Mouse (Mus musculus): ENCODE results near the gene Ndufa3. TPM values are rescaled to one million over a fixed set of nuclear protein-coding genes. Genes with fewer than 3 reads are reported as not detected.

The Ndufa3 gene
- polyA plus RNA-seq, 1 experiment from 2014 or later, result 344 TPM

GRCm38 (mm10) chr7:3666921-3667391 is 49.8 kb downstream of the Ndufa3 start:
- H3K9me3 ChIP-seq (ENCODE audit: control insufficient read depth, low read length), result no peaks in the 10 kb centered on the region
- H3K4me1 ChIP-seq (replicated peaks; ENCODE audit: control insufficient read depth, insufficient read depth, low read length), result no peaks in the 10 kb centered on the region
- no peak overlapping the region for H3K9ac ChIP-seq (ENCODE audit: low read depth, low read length)
- H3K36me3 ChIP-seq (ENCODE audit: control insufficient read depth, insufficient read depth, low read length), result peaks cover 5% of the 10 kb centered on the region; the same call in 1 of the 2 replicates
- WGBS, result 20% methylated on average over 14 of the region's 14 CpGs
- no peak overlapping the region for H3K27ac ChIP-seq (ENCODE audit: low read depth, low read length)
- no peak overlapping the region for H3K4me3 ChIP-seq (ENCODE audit: low read depth, low read length)
- no peaks in the 10 kb centered on the region for H3K27me3 ChIP-seq (ENCODE audit: control insufficient read depth, insufficient read depth, low read length)
- DNase-seq (ENCODE audit: low spot score) (no peak), ATAC-seq (ENCODE audit: low FRiP score) (no peak)
- H3K4me2 ChIP-seq (replicated peaks; ENCODE audit: low read depth, low read length), result no peak overlapping the region

Other genes starting within 250 kb of the Ndufa3 start
- 5.1 and 7.0 TPM in 2 replicates for gene Cacng8, start 226.7 kb upstream of the Ndufa3 start, polyA plus RNA-seq (2014; fragmentation: Nextera tagmentation; extraction: Ambion mirVana)
- gene Cacng6, start 193.2 kb upstream of the Ndufa3 start, polyA plus RNA-seq (2014; fragmentation: Nextera tagmentation; extraction: Ambion mirVana), result 0.08 and 0.45 TPM in 2 replicates
- not detected in 2 replicates for gene Tarm1, start 114.7 kb upstream of the Ndufa3 start, polyA plus RNA-seq (2014; fragmentation: Nextera tagmentation; extraction: Ambion mirVana)
- 0.18 and 0.31 TPM in 2 replicates for gene Oscar, start 1.2 kb upstream of the Ndufa3 start, polyA plus RNA-seq (2014; fragmentation: Nextera tagmentation; extraction: Ambion mirVana)
- gene Tfpt, start 12.6 kb downstream of the Ndufa3 start, polyA plus RNA-seq (2014; fragmentation: Nextera tagmentation; extraction: Ambion mirVana), result 28.5 and 28.9 TPM in 2 replicates
- gene Prpf31, start 12.6 kb downstream of the Ndufa3 start, polyA plus RNA-seq (2014; fragmentation: Nextera tagmentation; extraction: Ambion mirVana), result 124 and 136 TPM in 2 replicates
- 50.9 and 58.3 TPM in 2 replicates for gene Cnot3, start 27.9 kb downstream of the Ndufa3 start, polyA plus RNA-seq (2014; fragmentation: Nextera tagmentation; extraction: Ambion mirVana)
- 16.4 and 20.9 TPM in 2 replicates for gene Leng1, start 48.5 kb downstream of the Ndufa3 start, polyA plus RNA-seq (2014; fragmentation: Nextera tagmentation; extraction: Ambion mirVana)
- 3.0 and 4.4 TPM in 2 replicates for gene Tmc4, start 60.2 kb downstream of the Ndufa3 start, polyA plus RNA-seq (2014; fragmentation: Nextera tagmentation; extraction: Ambion mirVana)
- gene Tsen34, start 75.5 kb downstream of the Ndufa3 start, polyA plus RNA-seq (2014; fragmentation: Nextera tagmentation; extraction: Ambion mirVana), result 204 and 207 TPM in 2 replicates
- gene Mboat7, start 76.2 kb downstream of the Ndufa3 start, polyA plus RNA-seq (2014; fragmentation: Nextera tagmentation; extraction: Ambion mirVana), result 22.2 and 25.1 TPM in 2 replicates
- 1,221 and 1,232 TPM in 2 replicates for gene Rps9, start 86.6 kb downstream of the Ndufa3 start, polyA plus RNA-seq (2014; fragmentation: Nextera tagmentation; extraction: Ambion mirVana)
- gene Pirb, start 103.0 kb downstream of the Ndufa3 start, polyA plus RNA-seq (2014; fragmentation: Nextera tagmentation; extraction: Ambion mirVana), result 0.08 TPM in 1 of 2 replicates, not detected in the other
- not detected in 2 replicates for gene Gm15448, start 208.3 kb downstream of the Ndufa3 start, polyA plus RNA-seq (2014; fragmentation: Nextera tagmentation; extraction: Ambion mirVana)
- gene Pira2, start 227.7 kb downstream of the Ndufa3 start, polyA plus RNA-seq (2014; fragmentation: Nextera tagmentation; extraction: Ambion mirVana), result 0.10 TPM in 1 of 2 replicates, not detected in the other